Mouse (Mus musculus) left cerebral cortex, adult 6 months (tissue): ENCODE data around the gene Cyp2c67. TPM values are rescaled to one million over a fixed set of nuclear protein-coding genes. Genes with fewer than 3 reads are reported as not detected.

Source experiments
- long read RNA-seq, 2 experiments: library from polyadenylated mRNA; unstranded; transcript quantifications; one replicate each; pipeline ENCODE4 v2.0.0; 2019 to 2020
- polyA plus RNA-seq: library from polyadenylated mRNA; unstranded; fragments of <200 nt; fragmentation: Nextera tagmentation; gene quantifications from 2 replicates; pipeline ENCODE4 v1.2.3, GENCODE M21; 2021

Gene Cyp2c67
- not detected in 2 replicates for polyA plus RNA-seq
- long read RNA-seq, experiment 1, result 0 reads
- long read RNA-seq, experiment 2, result 0 reads

DNA sequence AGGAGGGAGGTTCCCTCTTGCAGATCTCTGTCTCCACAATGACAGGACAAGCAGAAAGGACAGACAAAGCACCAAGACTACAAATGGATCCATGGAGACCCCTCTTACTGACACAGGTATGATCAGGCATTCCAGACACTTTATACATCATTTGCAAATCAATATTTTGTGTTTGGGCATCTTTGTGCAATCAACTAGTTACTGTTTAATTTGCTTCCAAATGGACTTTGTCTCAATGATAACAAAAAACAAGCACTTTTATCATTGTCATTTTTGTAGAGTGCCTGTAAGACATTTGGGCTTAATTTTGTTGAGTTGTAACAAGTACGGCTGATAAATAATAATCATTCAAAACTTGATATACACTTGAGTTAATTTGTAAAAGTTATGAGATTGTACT lies at the start of gene Cyp2c67:
Cyp2c67 (minus strand) TSS at position 114 of the 400 bp plus-strand sequence.

Other genes starting within 250 kb of the Cyp2c67 start
- not detected in 2 replicates for gene Cyp2c38, start 186.0 kb downstream of the Cyp2c67 start, polyA plus RNA-seq
- gene Cyp2c39, start 138.2 kb downstream of the Cyp2c67 start, polyA plus RNA-seq, result not detected in 2 replicates
- gene Cyp2c68, start 92.0 kb upstream of the Cyp2c67 start, polyA plus RNA-seq, result not detected in 2 replicates
- gene Cyp2c40, start 163.8 kb upstream of the Cyp2c67 start, polyA plus RNA-seq, result not detected in 2 replicates
- gene Cyp2c69, start 237.7 kb upstream of the Cyp2c67 start, polyA plus RNA-seq, result not detected in 2 replicates